Mouse (Mus musculus) stomach, embryonic 16.5 days (tissue): ENCODE measurements around the gene Ptpn20. TPM values are rescaled to one million over a fixed set of nuclear protein-coding genes. Genes with fewer than 3 reads are reported as not detected.

Experiments
- ATAC-seq: fragments of 200-750 bp; cut with Nextera tagmentation; 2 replicates; pipeline ENCODE4 v1.8.0; 2017; ENCODE audit warnings: moderate number of reproducible peaks, moderate TSS enrichment; ENCODE audit not compliant: insufficient read depth, low FRiP score
- H3K27ac ChIP-seq: fragments of 300-500 bp; sonication (generic); 2 replicates; pipeline ENCODE4 v1.5.1; 2014; ENCODE audit warnings: low read length
- H3K27me3 ChIP-seq: fragments of 300-500 bp; sonication (generic); 2 replicates; pipeline ENCODE4 v1.6.1; 2014; ENCODE audit warnings: low read length, control low read depth, mixed read lengths; ENCODE audit not compliant: control insufficient read depth, insufficient read depth
- H3K36me3 ChIP-seq: fragments of 300-500 bp; sonication (generic); 2 replicates; pipeline ENCODE4 v1.6.1; 2014; ENCODE audit warnings: low read length; ENCODE audit not compliant: control insufficient read depth, insufficient read depth
- H3K4me1 ChIP-seq: fragments of 300-500 bp; sonication (generic); 2 replicates; pipeline ENCODE4 v1.6.1; 2014; ENCODE audit warnings: low read length, control low read depth, mixed read lengths; ENCODE audit not compliant: control insufficient read depth, insufficient read depth
- H3K4me2 ChIP-seq: fragments of 300-500 bp; sonication (generic); 2 replicates; pipeline ENCODE4 v1.6.1; 2014; ENCODE audit warnings: low read depth, low read length, mixed read lengths
- H3K4me3 ChIP-seq: fragments of 300-500 bp; sonication (generic); replicated peaks from 2 replicates; pipeline ENCODE4 v1.5.1; 2014; ENCODE audit warnings: mild to moderate bottlenecking, low read length
- H3K9ac ChIP-seq: fragments of 300-500 bp; sonication (generic); 2 replicates; pipeline ENCODE4 v1.6.1; 2014; ENCODE audit warnings: low read length
- H3K9me3 ChIP-seq: fragments of 300-500 bp; sonication (generic); replicated peaks from 2 replicates; pipeline ENCODE4 v1.6.1; 2016; ENCODE audit warnings: low read length, control low read depth; ENCODE audit not compliant: control insufficient read depth
- WGBS: fragments of 180-500 bp; shearing (Covaris S2); extraction: QIAGEN DNeasy Blood & Tissue Kit; methylation state at CpG from one replicate; pipeline ENCODE4 v1.1.7; 2014; 5-methylcytosine and 5-hydroxymethylcytosine counted together
- polyA plus RNA-seq: library from polyadenylated mRNA; unstranded; fragments of >200 nt; fragmentation: Nextera tagmentation; extraction: Ambion mirVana; gene quantifications from 2 replicates; pipeline ENCODE4 v1.2.1, GENCODE M21; 2015

The Ptpn20 gene
- polyA plus RNA-seq, 1 experiment from 2014 or later = 0.08 TPM

DNA sequence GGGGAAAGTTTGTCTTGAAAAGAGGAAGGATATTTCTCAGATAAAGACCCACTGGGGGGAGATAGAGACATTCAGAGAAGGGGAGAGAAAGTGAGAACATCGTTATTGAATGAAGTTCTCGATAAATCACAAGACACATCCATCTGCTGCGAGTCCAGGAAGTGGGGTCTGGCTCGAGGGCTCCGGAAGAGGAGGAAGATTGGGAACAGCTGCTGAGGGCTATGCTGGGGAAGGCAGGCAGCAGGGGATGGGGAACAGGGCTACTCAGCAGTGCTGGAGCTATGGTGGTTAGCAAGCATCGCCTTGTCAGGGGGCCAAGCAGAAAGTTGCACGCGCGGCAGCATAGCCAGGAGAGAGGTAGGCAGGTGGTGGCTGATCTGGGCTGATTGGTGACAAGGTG, 73.1 kb downstream of the Ptpn20 start:
- ATAC-seq = peak; percentile 47; the same call in 1 of the 2 replicates
- no peak overlapping the region for H3K27ac ChIP-seq
- no peaks in the 10 kb centered on the region; the same call in 1 of the 2 replicates for H3K9me3 ChIP-seq
- no peak overlapping the region for H3K4me2 ChIP-seq
- no peak overlapping the region for H3K4me3 ChIP-seq
- WGBS = 39% methylated on average over 9 of the region's 9 CpGs
- no peaks in the 10 kb centered on the region for H3K27me3 ChIP-seq
- no peaks in the 10 kb centered on the region for H3K36me3 ChIP-seq
- H3K9ac ChIP-seq = no peak overlapping the region
- H3K4me1 ChIP-seq = no peaks in the 10 kb centered on the region

GRCm38 (mm10) chr14:33666301-33666700, 77.3 kb downstream of the Ptpn20 start:
- Histone ChIP-seq H3K4me3 (no peak overlapping the region), H3K4me1 (no peaks in the 10 kb centered on the region), H3K9me3 (no peaks in the 10 kb centered on the region; the same call in 1 of the 2 replicates), H3K27me3 (no peaks in the 10 kb centered on the region), H3K9ac (no peak overlapping the region), H3K36me3 (no peaks in the 10 kb centered on the region), H3K4me2 (no peak overlapping the region), H3K27ac (no peak overlapping the region)
- ATAC-seq = no peak
- WGBS = 90% methylated on average over 6 of the region's 6 CpGs

- no peaks in the 10 kb centered on the region; the same call in 1 of the 2 replicates for H3K9me3 ChIP-seq
- H3K27me3 ChIP-seq = no peaks in the 10 kb centered on the region
- H3K36me3 ChIP-seq = no peaks in the 10 kb centered on the region
These were observed 80.9 kb downstream of the Ptpn20 start for GRCm38 (mm10) chr14:33669891-33670290.

GRCm38 (mm10) chr14:33673350-33674087, 84.5 kb downstream of the Ptpn20 start:
- WGBS = 69% methylated on average over 5 of the region's 5 CpGs

More at GRCm38 (mm10) chr14:33669891-33670290, 80.9 kb downstream of the Ptpn20 start:
- no peak overlapping the region for H3K9ac ChIP-seq
- H3K27ac ChIP-seq = no peak overlapping the region
- no peak for ATAC-seq
- 90% methylated on average over 11 of the region's 11 CpGs for WGBS
- no peak overlapping the region for H3K4me2 ChIP-seq
- no peak overlapping the region for H3K4me3 ChIP-seq
- H3K4me1 ChIP-seq = no peaks in the 10 kb centered on the region

DNA sequence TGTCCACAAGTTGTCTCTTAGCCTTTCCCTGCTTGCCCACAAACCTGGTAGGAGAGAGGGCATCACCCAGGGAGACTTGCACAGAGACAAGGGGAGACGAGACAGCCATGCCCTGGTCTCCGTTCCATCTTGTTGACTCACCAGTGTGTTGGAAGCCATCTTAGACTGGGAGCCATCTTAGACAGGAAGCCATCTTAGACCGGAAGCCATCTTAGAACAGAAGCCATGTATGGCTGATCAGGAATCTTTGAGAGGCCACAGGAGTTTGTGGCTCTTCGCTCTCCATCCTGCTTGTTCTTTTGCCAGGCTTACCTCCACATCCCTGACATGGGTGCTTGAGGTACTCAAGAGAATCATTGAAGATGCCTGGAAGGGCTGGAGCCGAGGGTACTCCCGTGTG, 89.0 kb downstream of the Ptpn20 start:
- no peak for ATAC-seq
- no peaks in the 10 kb centered on the region for H3K9me3 ChIP-seq
- H3K27ac ChIP-seq = no peak overlapping the region
- H3K9ac ChIP-seq = no peak overlapping the region
- no peak overlapping the region for H3K4me3 ChIP-seq
- no peaks in the 10 kb centered on the region for H3K4me1 ChIP-seq
- no peaks in the 10 kb centered on the region for H3K27me3 ChIP-seq
- H3K4me2 ChIP-seq = no peak overlapping the region
- no peaks in the 10 kb centered on the region for H3K36me3 ChIP-seq
- 93% methylated on average over 6 of the region's 6 CpGs for WGBS

More at GRCm38 (mm10) chr14:33673350-33674087, 84.5 kb downstream of the Ptpn20 start:
- Histone ChIP-seq H3K4me2 (no peak overlapping the region), H3K9me3 (no peaks in the 10 kb centered on the region), H3K4me3 (no peak overlapping the region), H3K27me3 (no peaks in the 10 kb centered on the region), H3K36me3 (no peaks in the 10 kb centered on the region), H3K4me1 (no peaks in the 10 kb centered on the region), H3K9ac (no peak overlapping the region), H3K27ac (no peak overlapping the region)
- no peak for ATAC-seq

- Histone ChIP-seq H3K4me3 (no peak overlapping the region), H3K27ac (no peak overlapping the region), H3K36me3 (no peaks in the 10 kb centered on the region), H3K4me1 (peaks cover under 1% of the 10 kb centered on the region; the same call in 1 of the 2 replicates), H3K9ac (no peak overlapping the region), H3K4me2 (no peak overlapping the region), H3K27me3 (no peaks in the 10 kb centered on the region), H3K9me3 (no peaks in the 10 kb centered on the region)
- WGBS = 88% methylated on average over 3 of the region's 3 CpGs
- no peak for ATAC-seq
These were observed 89.7 kb downstream of the Ptpn20 start for GRCm38 (mm10) chr14:33678740-33679139.

DNA sequence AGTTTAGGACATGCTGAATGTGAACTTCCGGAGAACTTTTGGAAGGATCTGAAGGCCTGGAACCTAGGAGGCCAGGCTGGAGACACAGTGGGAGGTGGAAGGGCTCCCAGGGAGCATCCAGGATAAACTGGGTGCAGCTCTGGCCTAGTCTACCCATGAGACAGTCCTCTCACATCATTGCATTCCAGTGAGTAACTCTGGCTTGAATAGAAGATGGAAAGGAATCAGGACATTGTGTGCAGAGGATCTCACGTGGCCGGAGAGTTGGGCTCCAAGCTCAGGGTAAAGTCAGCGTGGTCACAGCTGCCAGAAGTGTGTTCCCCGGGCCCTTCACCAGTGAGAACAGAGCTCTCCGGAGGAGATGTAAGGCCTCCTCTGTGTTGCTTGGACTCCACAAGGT, 91.6 kb downstream of the Ptpn20 start:
- no peak overlapping the region for H3K9ac ChIP-seq
- ATAC-seq = no peak

GRCm38 (mm10) chr14:33682768-33683167, 93.8 kb downstream of the Ptpn20 start:
- no peak for ATAC-seq
- WGBS = 60% methylated on average over 2 of the region's 2 CpGs
- H3K4me2 ChIP-seq = no peak overlapping the region
- H3K36me3 ChIP-seq = no peaks in the 10 kb centered on the region
- no peak overlapping the region for H3K4me3 ChIP-seq
- H3K27ac ChIP-seq = no peak overlapping the region
- peaks cover 2% of the 10 kb centered on the region; the same call in 1 of the 2 replicates for H3K4me1 ChIP-seq
- no peaks in the 10 kb centered on the region for H3K9me3 ChIP-seq
- no peak overlapping the region for H3K9ac ChIP-seq
- H3K27me3 ChIP-seq = no peaks in the 10 kb centered on the region

More for the DNA sequence above, 91.6 kb downstream of the Ptpn20 start:
- H3K27ac ChIP-seq = no peak overlapping the region
- H3K4me3 ChIP-seq = no peak overlapping the region
- WGBS = 87% methylated on average over 6 of the region's 6 CpGs
- no peaks in the 10 kb centered on the region for H3K36me3 ChIP-seq
- H3K4me1 ChIP-seq = peaks cover 2% of the 10 kb centered on the region; the same call in 1 of the 2 replicates
- no peaks in the 10 kb centered on the region for H3K9me3 ChIP-seq
- H3K27me3 ChIP-seq = no peaks in the 10 kb centered on the region
- no peak overlapping the region for H3K4me2 ChIP-seq

- Histone ChIP-seq H3K9me3 (no peaks in the 10 kb centered on the region), H3K4me3 (no peak overlapping the region), H3K36me3 (no peaks in the 10 kb centered on the region), H3K4me1 (peaks cover 2% of the 10 kb centered on the region; the same call in 1 of the 2 replicates), H3K27ac (no peak overlapping the region), H3K9ac (no peak overlapping the region), H3K4me2 (no peak overlapping the region), H3K27me3 (no peaks in the 10 kb centered on the region)
- WGBS = 26% methylated on average over 13 of the region's 13 CpGs
- ATAC-seq = no peak
These were observed 94.7 kb downstream of the Ptpn20 start for GRCm38 (mm10) chr14:33683701-33684100.
